In the genomic region with DNA sequence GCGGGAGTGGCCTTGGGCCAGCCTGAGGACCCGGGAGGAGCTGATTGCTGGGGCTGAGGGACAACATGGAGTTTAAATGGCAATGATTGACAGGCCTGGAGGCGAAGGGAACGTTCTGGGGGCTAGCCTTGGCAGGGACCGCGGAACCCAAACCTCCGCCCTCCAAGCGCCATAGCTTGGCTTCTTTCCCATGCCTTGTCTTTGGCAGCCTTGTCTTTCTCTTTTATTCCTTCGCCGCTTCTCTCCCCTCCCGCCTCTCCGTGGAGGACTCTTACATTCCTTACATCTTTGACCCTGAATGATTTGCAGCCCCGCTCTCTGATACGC, we compare ENCODE assay signal across 9 mouse cellular contexts. TPM values are rescaled to one million over a fixed set of nuclear protein-coding genes. Genes with fewer than 3 reads are reported as not detected.
DNase-seq lines count a peak whose midpoint lies in the region; ATAC-seq and TF ChIP-seq lines count a peak whose summit lies in the region.
"Had no signal": no experiment of that assay in that cellular context is flagged by ENCODE, and none has a peak within 500 bp of the region (broad histone marks: within the 10 kb centered on the region; RNA-seq: fewer than 3 reads in every experiment).

No protein-coding gene starts in this region.

- no peak for TF ChIP-seq POLR2A in MEL (IDR thresholded peaks at IDR 0.05; ENCODE audit: control insufficient read depth in 1 of 2, insufficient read depth in 1 of 2, low read depth in 1 of 2, low read length in 2 of 2, poor library complexity in 1 of 2)

- no peak for TF ChIP-seq RAD21 in MEL (IDR thresholded peaks at IDR 0.05; ENCODE audit: low read depth, low read length)

- H3K9ac ChIP-seq in MEL (ENCODE audit: control insufficient read depth, low read depth, low read length, poor library complexity, severe bottlenecking), result peak overlapping the region; percentile 88
- peak overlapping the region; percentile 94 for H3K9ac ChIP-seq in hindbrain, embryonic 16.5 days (ENCODE audit: low read depth, low read length)
- peak overlapping the region; percentile 89 for H3K9ac ChIP-seq in lung, embryonic 16.5 days (ENCODE audit: low read length)
- H3K9ac ChIP-seq in stomach, postnatal 0 days (ENCODE audit: low read length), result peak overlapping the region; percentile 83

- H3K4me3 ChIP-seq in MEL (ENCODE audit: control insufficient read depth in 1 of 2, insufficient read depth in 1 of 2, low read depth in 2 of 2, low read length in 2 of 2), result peak overlapping the region; percentile 79 to 91
- H3K4me3 ChIP-seq in embryonic facial prominence, embryonic 10.5 days, result peak overlapping the region; percentile 97
- peak overlapping the region; percentile 99 for H3K4me3 ChIP-seq in hindbrain, embryonic 16.5 days (ENCODE audit: low read length)
- H3K4me3 ChIP-seq in lung, embryonic 16.5 days (ENCODE audit: low read length), result peak overlapping the region; percentile 76
- H3K4me3 ChIP-seq in stomach, postnatal 0 days (ENCODE audit: low read depth, low read length), result peak overlapping the region; percentile 93

- peak overlapping the region; percentile 99 for H3K4me2 ChIP-seq in hindbrain, embryonic 16.5 days (ENCODE audit: low read length)
- peak overlapping the region; percentile 86 for H3K4me2 ChIP-seq in lung, embryonic 16.5 days (ENCODE audit: low read depth, low read length)
- peak overlapping the region; percentile 87 for H3K4me2 ChIP-seq in stomach, postnatal 0 days (replicated peaks; ENCODE audit: low read depth)

- no peak for ATAC-seq in hindbrain, embryonic 16.5 days
- peak; percentile 29 for ATAC-seq in lung, embryonic 16.5 days (ENCODE audit: low read depth)
- ATAC-seq in stomach, postnatal 0 days (ENCODE audit: low FRiP score, low TSS enrichment), result no peak
- ATAC-seq in megakaryocyte-erythroid progenitor cell, adult 5-6 weeks (replicated peaks; ENCODE audit: low FRiP score, low TSS enrichment, poor library complexity, severe bottlenecking), result no peak

- peaks cover 32% of the 10 kb centered on the region for H3K79me2 ChIP-seq in MEL (ENCODE audit: control insufficient read depth, insufficient read depth, low read length, poor library complexity)

- under 1% methylated on average over 14 of the region's 14 CpGs for WGBS in embryonic facial prominence, embryonic 10.5 days
- under 1% methylated on average over 14 of the region's 14 CpGs for WGBS in hindbrain, embryonic 16.5 days
- WGBS in lung, embryonic 16.5 days, result under 1% methylated on average over 14 of the region's 14 CpGs
- under 1% methylated on average over 14 of the region's 14 CpGs for WGBS in stomach, postnatal 0 days

- DNase-seq in kidney, adult 8-10 months, result peak; percentile 44 to 47
- DNase-seq in kidney, postnatal 10 days, result no peak
- no peak for DNase-seq in MEL (ENCODE audit: low read depth, low spot score)
- no peak for DNase-seq in embryonic facial prominence, embryonic 10.5 days (ENCODE audit: low spot score)
- DNase-seq in stomach, postnatal 0 days (ENCODE audit: low spot score), result no peak

- peaks cover 0 to 8% of the 10 kb centered on the region in 2 experiments; a peak in 2 of 4 replicates for H3K4me1 ChIP-seq in MEL (ENCODE audit: control insufficient read depth in 1 of 2, insufficient read depth in 2 of 2, low read length in 2 of 2)
- peaks cover 52% of the 10 kb centered on the region for H3K4me1 ChIP-seq in embryonic facial prominence, embryonic 10.5 days
- H3K4me1 ChIP-seq in hindbrain, embryonic 16.5 days (ENCODE audit: control insufficient read depth, insufficient read depth, low read depth, low read length), result peaks cover 42% of the 10 kb centered on the region
- H3K4me1 ChIP-seq in lung, embryonic 16.5 days (replicated peaks; ENCODE audit: control insufficient read depth, insufficient read depth, low read length), result peaks cover 26% of the 10 kb centered on the region
- no peaks in the 10 kb centered on the region; the same call in 1 of the 2 replicates for H3K4me1 ChIP-seq in stomach, postnatal 0 days (replicated peaks; ENCODE audit: control insufficient read depth, insufficient read depth)

- no peaks in the 10 kb centered on the region for H3K9me3 ChIP-seq in MEL (replicated peaks; ENCODE audit: insufficient read depth, low read length)
- no peaks in the 10 kb centered on the region for H3K9me3 ChIP-seq in embryonic facial prominence, embryonic 10.5 days
- H3K9me3 ChIP-seq in hindbrain, embryonic 16.5 days (ENCODE audit: control insufficient read depth, low read length), result no peaks in the 10 kb centered on the region
- no peaks in the 10 kb centered on the region for H3K9me3 ChIP-seq in lung, embryonic 16.5 days (ENCODE audit: control insufficient read depth, low read length)
- H3K9me3 ChIP-seq in stomach, postnatal 0 days (ENCODE audit: control insufficient read depth, low read length), result no peaks in the 10 kb centered on the region

- H3K27ac ChIP-seq in MEL (ENCODE audit: control insufficient read depth, low read depth, low read length), result peak overlapping the region; percentile 51
- peak overlapping the region; percentile 96 for H3K27ac ChIP-seq in embryonic facial prominence, embryonic 10.5 days (replicated peaks)
- H3K27ac ChIP-seq in hindbrain, embryonic 16.5 days (ENCODE audit: low read depth, low read length), result peak overlapping the region; percentile 98
- peak overlapping the region; percentile 95 for H3K27ac ChIP-seq in lung, embryonic 16.5 days (ENCODE audit: low read length)
- peak overlapping the region; percentile 96 for H3K27ac ChIP-seq in stomach, postnatal 0 days (replicated peaks)

- H3K36me3 ChIP-seq in MEL (ENCODE audit: control insufficient read depth in 1 of 2, insufficient read depth in 2 of 2, low read length in 2 of 2), result peaks cover 2 to 9% of the 10 kb centered on the region in 2 experiments
- H3K36me3 ChIP-seq in embryonic facial prominence, embryonic 10.5 days (replicated peaks), result peaks cover 55% of the 10 kb centered on the region
- peaks cover 15% of the 10 kb centered on the region for H3K36me3 ChIP-seq in hindbrain, embryonic 16.5 days (ENCODE audit: control insufficient read depth, insufficient read depth, low read length)
- peaks cover 10% of the 10 kb centered on the region for H3K36me3 ChIP-seq in lung, embryonic 16.5 days (ENCODE audit: control insufficient read depth, insufficient read depth, low read length)
- H3K36me3 ChIP-seq in stomach, postnatal 0 days (ENCODE audit: control insufficient read depth, insufficient read depth, low read length), result peaks cover 3% of the 10 kb centered on the region; the same call in 1 of the 2 replicates

- TF ChIP-seq EP300 in MEL (IDR thresholded peaks at IDR 0.05; ENCODE audit: low read depth in 1 of 2, low read length in 2 of 2), result no peak
- TF ChIP-seq EP300 in stomach, postnatal 0 days (optimal IDR thresholded peaks at IDR 0.05), result no peak

- TF ChIP-seq CTCF in MEL (IDR thresholded peaks at IDR 0.05 in 2 of 3, conservative IDR thresholded peaks at IDR 0.05 in 1 of 3; ENCODE audit: control insufficient read depth in 1 of 3, insufficient read depth in 1 of 3, low read depth in 2 of 3, low read length in 3 of 3, poor library complexity in 1 of 3, severe bottlenecking in 1 of 3), result no peak
- TF ChIP-seq CTCF in stomach, postnatal 0 days (IDR thresholded peaks at IDR 0.05; ENCODE audit: low read depth), result no peak

- H3K27me3 ChIP-seq in MEL (ENCODE audit: control insufficient read depth in 1 of 2, insufficient read depth in 2 of 2, low read length in 2 of 2), result no peaks in the 10 kb centered on the region
- no peaks in the 10 kb centered on the region for H3K27me3 ChIP-seq in embryonic facial prominence, embryonic 10.5 days (replicated peaks; ENCODE audit: low read depth, poor library complexity, severe bottlenecking)
- no peaks in the 10 kb centered on the region for H3K27me3 ChIP-seq in hindbrain, embryonic 16.5 days (replicated peaks; ENCODE audit: control insufficient read depth, insufficient read depth, low read length)
- H3K27me3 ChIP-seq in lung, embryonic 16.5 days (ENCODE audit: control insufficient read depth, insufficient read depth, low read depth, low read length), result no peaks in the 10 kb centered on the region
- no peaks in the 10 kb centered on the region for H3K27me3 ChIP-seq in stomach, postnatal 0 days (ENCODE audit: control insufficient read depth, insufficient read depth, low read length)

RNA-seq across cellular contexts. Expression of a gene that starts 0.6 kb away (rescaled TPM):
- total RNA-seq in MEL (2012; rRNA removed), result 25.4 and 28.1 TPM in 2 replicates
- 10 to 100 TPM in 1 of 2 experiments, not detected in 1; 27.4 TPM for polyA plus RNA-seq in MEL (2012; ENCODE audit: insufficient read depth in 1 of 2, insufficient read length in 2 of 2, low read depth in 1 of 2, low replicate concordance in 2 of 2, missing spikeins in 1 of 2)
- 42.1 and 44.6 TPM in 2 replicates for polyA plus RNA-seq in embryonic facial prominence, embryonic 10.5 days (2016; fragmentation: Nextera tagmentation; extraction: Ambion mirVana)
- 96.7 and 98.3 TPM in 2 replicates for polyA plus RNA-seq in hindbrain, embryonic 16.5 days (2015; fragmentation: Nextera tagmentation; extraction: Ambion mirVana)
- polyA plus RNA-seq in lung, embryonic 16.5 days (2015; fragmentation: Nextera tagmentation; extraction: Ambion mirVana), result 41.4 and 42.7 TPM in 2 replicates
- polyA plus RNA-seq in stomach, postnatal 0 days (2015; fragmentation: Nextera tagmentation; extraction: Ambion mirVana), result 18.9 and 20.1 TPM in 2 replicates
- total RNA-seq in megakaryocyte-erythroid progenitor cell, adult 5-6 weeks (2014; fragmentation: Nextera tagmentation), result 20.9 and 21.6 TPM in 2 replicates
- 8.8 and 12.9 TPM in 2 replicates for total RNA-seq in megakaryocyte-erythroid progenitor cell, adult 5-6 weeks (2017)

RNA-seq across cellular contexts. Expression of a gene that starts 0.7 kb away (rescaled TPM):
- 33.7 and 39.9 TPM in 2 replicates for total RNA-seq in MEL (2012; rRNA removed)
- 100 to 1,000 TPM; 166 to 249 TPM for polyA plus RNA-seq in MEL (2012; ENCODE audit: insufficient read depth in 1 of 2, insufficient read length in 2 of 2, low read depth in 1 of 2, low replicate concordance in 2 of 2, missing spikeins in 1 of 2)
- polyA plus RNA-seq in embryonic facial prominence, embryonic 10.5 days (2016; fragmentation: Nextera tagmentation; extraction: Ambion mirVana), result 119 and 129 TPM in 2 replicates
- polyA plus RNA-seq in hindbrain, embryonic 16.5 days (2015; fragmentation: Nextera tagmentation; extraction: Ambion mirVana), result 126 and 150 TPM in 2 replicates
- polyA plus RNA-seq in lung, embryonic 16.5 days (2015; fragmentation: Nextera tagmentation; extraction: Ambion mirVana), result 67.7 and 74.5 TPM in 2 replicates
- 53.5 and 54.4 TPM in 2 replicates for polyA plus RNA-seq in stomach, postnatal 0 days (2015; fragmentation: Nextera tagmentation; extraction: Ambion mirVana)
- 63.0 and 130 TPM in 2 replicates for total RNA-seq in megakaryocyte-erythroid progenitor cell, adult 5-6 weeks (2014; fragmentation: Nextera tagmentation)
- 54.4 and 98.8 TPM in 2 replicates for total RNA-seq in megakaryocyte-erythroid progenitor cell, adult 5-6 weeks (2017)

RNA-seq across cellular contexts. Expression of a gene that starts 11.0 kb away (rescaled TPM):
- not detected in 2 replicates for total RNA-seq in MEL (2012; rRNA removed)
- not detected for polyA plus RNA-seq in MEL (2012; ENCODE audit: insufficient read depth in 1 of 2, insufficient read length in 2 of 2, low read depth in 1 of 2, low replicate concordance in 2 of 2, missing spikeins in 1 of 2)
- polyA plus RNA-seq in embryonic facial prominence, embryonic 10.5 days (2016; fragmentation: Nextera tagmentation; extraction: Ambion mirVana), result 0.13 and 0.36 TPM in 2 replicates
- polyA plus RNA-seq in hindbrain, embryonic 16.5 days (2015; fragmentation: Nextera tagmentation; extraction: Ambion mirVana), result 0.36 and 0.41 TPM in 2 replicates
- polyA plus RNA-seq in lung, embryonic 16.5 days (2015; fragmentation: Nextera tagmentation; extraction: Ambion mirVana), result 0.13 and 1.0 TPM in 2 replicates
- 0.75 and 0.76 TPM in 2 replicates for polyA plus RNA-seq in stomach, postnatal 0 days (2015; fragmentation: Nextera tagmentation; extraction: Ambion mirVana)
- not detected in 2 replicates for total RNA-seq in megakaryocyte-erythroid progenitor cell, adult 5-6 weeks (2014; fragmentation: Nextera tagmentation)
- not detected in 2 replicates for total RNA-seq in megakaryocyte-erythroid progenitor cell, adult 5-6 weeks (2017)
- total RNA-seq: adrenal gland, postnatal 36 days had no signal

RNA-seq across cellular contexts. Expression of a gene that starts 35.1 kb away (rescaled TPM):
- 9.5 and 10.0 TPM in 2 replicates for total RNA-seq in MEL (2012; rRNA removed)
- 10 to 100 TPM in 1 of 2 experiments, not detected in 1; 39.9 TPM for polyA plus RNA-seq in MEL (2012; ENCODE audit: insufficient read depth in 1 of 2, insufficient read length in 2 of 2, low read depth in 1 of 2, low replicate concordance in 2 of 2, missing spikeins in 1 of 2)
- 12.1 and 12.4 TPM in 2 replicates for polyA plus RNA-seq in embryonic facial prominence, embryonic 10.5 days (2016; fragmentation: Nextera tagmentation; extraction: Ambion mirVana)
- 9.9 and 12.1 TPM in 2 replicates for polyA plus RNA-seq in hindbrain, embryonic 16.5 days (2015; fragmentation: Nextera tagmentation; extraction: Ambion mirVana)
- 8.4 and 9.6 TPM in 2 replicates for polyA plus RNA-seq in lung, embryonic 16.5 days (2015; fragmentation: Nextera tagmentation; extraction: Ambion mirVana)
- polyA plus RNA-seq in stomach, postnatal 0 days (2015; fragmentation: Nextera tagmentation; extraction: Ambion mirVana), result 2.9 and 4.3 TPM in 2 replicates
- 62.2 and 68.5 TPM in 2 replicates for total RNA-seq in megakaryocyte-erythroid progenitor cell, adult 5-6 weeks (2014; fragmentation: Nextera tagmentation)
- 8.3 and 11.7 TPM in 2 replicates for total RNA-seq in megakaryocyte-erythroid progenitor cell, adult 5-6 weeks (2017)

RNA-seq across cellular contexts. Expression of a gene that starts 43.2 kb away (rescaled TPM):
- 6.8 and 7.7 TPM in 2 replicates for total RNA-seq in MEL (2012; rRNA removed)
- 10 to 100 TPM in 1 of 2 experiments, not detected in 1; 14.1 TPM for polyA plus RNA-seq in MEL (2012; ENCODE audit: insufficient read depth in 1 of 2, insufficient read length in 2 of 2, low read depth in 1 of 2, low replicate concordance in 2 of 2, missing spikeins in 1 of 2)
- 9.5 and 11.1 TPM in 2 replicates for polyA plus RNA-seq in embryonic facial prominence, embryonic 10.5 days (2016; fragmentation: Nextera tagmentation; extraction: Ambion mirVana)
- polyA plus RNA-seq in hindbrain, embryonic 16.5 days (2015; fragmentation: Nextera tagmentation; extraction: Ambion mirVana), result 11.4 and 32.3 TPM in 2 replicates
- 3.7 and 4.6 TPM in 2 replicates for polyA plus RNA-seq in lung, embryonic 16.5 days (2015; fragmentation: Nextera tagmentation; extraction: Ambion mirVana)
- 12.9 and 13.8 TPM in 2 replicates for polyA plus RNA-seq in stomach, postnatal 0 days (2015; fragmentation: Nextera tagmentation; extraction: Ambion mirVana)
- 12.9 and 16.8 TPM in 2 replicates for total RNA-seq in megakaryocyte-erythroid progenitor cell, adult 5-6 weeks (2014; fragmentation: Nextera tagmentation)
- total RNA-seq in megakaryocyte-erythroid progenitor cell, adult 5-6 weeks (2017), result 8.8 and 10.9 TPM in 2 replicates

Comparison
In these comparisons a context has a peak if more than half of its experiments do, and no peak if none do; other contexts are left out.
1. DNase-seq: peak in kidney, adult 8-10 months (2 of 2); none in kidney, postnatal 10 days (single experiment), MEL (single experiment), embryonic facial prominence, embryonic 10.5 days (single experiment) and stomach, postnatal 0 days (single experiment).
2. Peak in every context shown above with its lines, with median percentiles within 50 percentile points of each other: H3K27ac ChIP-seq, H3K4me3 ChIP-seq, H3K9ac ChIP-seq and H3K4me2 ChIP-seq.